Mouse (Mus musculus) adipocyte (in vitro differentiated cells): ENCODE results near the gene Slc10a1.
"Not testable (repeated sequence)": the region's sequence is repeated elsewhere in the genome, so short reads cannot be mapped to it uniquely, and the experiment has no call there.

ENCODE experiments used
- DNase-seq: peaks from one replicate; pipeline ENCODE4 v3.0.0-alpha.2; 2016; ENCODE audit warnings: low spot score

Slc10a1 gene

DNA sequence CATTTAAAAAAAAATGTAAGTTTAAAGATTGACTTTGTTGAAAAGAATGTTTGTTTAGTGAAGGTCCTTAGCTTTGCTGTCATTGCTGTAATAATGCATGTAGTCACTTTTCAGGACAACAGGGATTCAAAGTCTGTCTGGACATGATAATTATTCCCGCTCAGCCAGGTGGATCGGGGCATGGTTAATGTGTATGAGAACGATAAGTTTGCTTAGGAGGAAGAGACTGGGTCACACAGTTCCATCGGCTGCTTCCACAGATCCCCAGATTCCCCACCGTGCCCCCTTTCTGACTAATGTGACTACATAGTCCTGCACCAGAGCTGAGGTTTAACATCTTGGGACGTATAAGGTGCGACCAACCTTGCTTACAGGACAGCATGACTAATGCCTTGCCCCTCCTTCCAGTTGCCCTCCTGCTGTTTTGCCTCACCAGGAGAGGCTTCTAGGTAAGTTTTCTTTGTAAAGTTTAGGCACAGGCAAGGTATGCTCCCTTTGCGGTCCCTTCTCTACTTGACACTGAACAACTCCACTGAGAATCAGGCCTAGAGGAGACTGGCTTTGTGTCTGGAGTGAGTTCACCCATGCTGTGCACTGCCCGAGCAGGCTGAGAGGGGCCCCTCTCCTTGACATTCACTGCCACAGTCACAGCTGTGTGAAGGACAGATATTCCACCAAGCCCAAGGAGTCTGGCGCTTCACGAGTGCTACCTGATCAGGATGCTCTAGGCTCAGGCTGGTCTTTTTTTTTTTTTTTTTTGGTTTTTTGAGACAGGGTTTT, 2.3 kb downstream of the Slc10a1 start:
- no peak for DNase-seq

DNA sequence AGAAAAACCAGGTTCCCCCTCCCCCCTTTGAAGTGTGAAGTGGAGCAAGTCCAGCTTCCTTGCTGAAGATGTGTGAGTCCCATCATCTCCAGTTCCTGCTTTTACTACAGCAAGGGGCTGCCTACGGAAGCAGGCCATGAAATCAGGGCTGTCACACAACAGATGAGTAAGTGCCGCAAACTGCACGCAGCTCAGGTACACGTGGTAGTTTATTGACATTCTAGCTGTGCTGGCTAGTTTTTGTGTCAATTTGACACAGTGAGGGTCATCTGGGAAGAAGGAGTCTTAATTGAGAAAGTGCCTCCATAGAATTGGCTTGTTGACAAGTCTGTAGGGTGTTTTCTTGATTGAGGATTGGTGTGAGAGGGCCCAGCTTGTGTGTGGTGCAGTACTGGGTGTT, 5.9 kb downstream of the Slc10a1 start:
- no peak for DNase-seq

GRCm38 (mm10) chr12:80957961-80958360, 10.5 kb downstream of the Slc10a1 start:
- no peak for DNase-seq

- DNase-seq = no peak
Observed at GRCm38 (mm10) chr12:80956039-80956438, 12.5 kb downstream of the Slc10a1 start.

- DNase-seq = no peak
Observed at GRCm38 (mm10) chr12:80952526-80952925, 16.0 kb downstream of the Slc10a1 start.

DNA sequence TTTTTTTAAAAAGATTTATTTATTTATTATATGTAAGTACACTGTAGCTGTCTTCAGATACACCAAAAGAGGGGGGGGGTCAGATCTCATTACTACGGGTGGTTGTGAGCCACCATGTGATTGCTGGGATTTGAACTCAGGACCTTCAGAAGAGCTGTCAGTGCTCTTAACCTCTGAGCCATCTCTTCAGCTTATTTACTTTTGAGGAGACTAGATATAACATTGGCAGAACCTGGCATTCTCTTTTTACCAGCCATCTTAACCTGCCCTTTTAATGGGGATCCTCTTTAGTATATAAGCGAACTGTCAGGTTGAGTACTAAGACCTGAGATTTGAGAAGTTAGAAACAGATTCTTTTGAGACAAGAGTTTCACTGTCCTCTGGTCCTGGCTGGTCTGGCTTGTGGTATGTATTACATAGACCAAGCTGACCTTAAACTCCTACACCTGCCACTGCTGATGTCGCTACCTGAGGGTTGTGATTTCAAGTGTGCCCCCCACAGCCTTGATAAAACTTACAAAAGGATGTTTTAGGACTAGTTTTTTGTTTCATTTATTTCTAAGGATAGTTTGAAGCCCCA, 16.8 kb downstream of the Slc10a1 start:
- no peak for DNase-seq

DNA sequence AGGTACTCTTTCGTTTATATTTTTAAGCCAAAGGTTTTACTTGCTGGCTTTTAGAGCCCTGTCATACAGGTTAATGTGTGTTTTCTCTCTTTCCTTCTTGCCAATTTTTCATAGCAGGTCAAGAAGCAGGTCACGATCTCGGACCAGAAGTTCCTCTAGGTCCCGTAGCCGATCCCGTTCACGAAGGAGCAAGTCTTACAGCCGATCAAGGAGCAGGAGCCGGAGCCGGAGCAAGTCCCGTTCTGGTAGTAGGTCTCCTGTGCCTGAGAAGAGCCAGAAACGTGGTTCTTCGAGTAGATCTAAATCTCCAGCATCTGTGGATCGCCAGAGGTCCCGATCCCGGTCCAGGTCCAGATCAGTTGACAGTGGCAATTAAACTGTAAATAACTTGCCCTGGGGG, 18.9 kb downstream of the Slc10a1 start:
- DNase-seq = not testable (repeated sequence)

DNA sequence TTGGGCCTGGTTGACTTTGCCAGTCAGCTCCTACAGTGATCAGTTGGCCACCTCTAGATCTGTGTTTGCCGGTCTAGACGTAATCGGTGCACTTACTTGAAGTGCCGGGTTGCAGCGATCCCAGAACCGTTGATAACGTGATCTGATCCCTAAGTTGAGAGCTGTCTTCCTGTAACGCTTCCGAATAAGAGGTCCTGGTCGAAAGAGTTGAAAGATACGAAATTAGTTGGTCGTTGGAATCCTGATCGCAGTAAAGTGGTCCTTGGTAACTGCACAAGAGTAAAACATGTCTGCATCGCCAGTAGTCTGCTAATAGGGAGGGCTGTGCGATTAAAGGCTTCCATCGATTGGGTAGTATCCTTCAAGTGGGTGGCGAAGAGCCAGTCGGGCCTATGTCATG, 20.3 kb downstream of the Slc10a1 start:
- no peak for DNase-seq

- peak; percentile 92 for DNase-seq
Observed at GRCm38 (mm10) chr12:80945996-80946355, 22.5 kb downstream of the Slc10a1 start.

- peak; percentile 97 for DNase-seq
Observed at GRCm38 (mm10) chr12:80945334-80945995, 23.0 kb downstream of the Slc10a1 start, which contains the start of gene Srsf5. TSS of gene Srsf5 (plus strand) at chr12:80945504.

GRCm38 (mm10) chr12:80944963-80945333, 23.6 kb downstream of the Slc10a1 start:
- not testable (repeated sequence) for DNase-seq

- DNase-seq = peak; percentile 47
Observed at GRCm38 (mm10) chr12:80944204-80944603, 24.3 kb downstream of the Slc10a1 start.

GRCm38 (mm10) chr12:80943395-80943794, 25.1 kb downstream of the Slc10a1 start:
- no peak for DNase-seq

GRCm38 (mm10) chr12:80941886-80942285, 26.6 kb downstream of the Slc10a1 start:
- DNase-seq = no peak

DNA sequence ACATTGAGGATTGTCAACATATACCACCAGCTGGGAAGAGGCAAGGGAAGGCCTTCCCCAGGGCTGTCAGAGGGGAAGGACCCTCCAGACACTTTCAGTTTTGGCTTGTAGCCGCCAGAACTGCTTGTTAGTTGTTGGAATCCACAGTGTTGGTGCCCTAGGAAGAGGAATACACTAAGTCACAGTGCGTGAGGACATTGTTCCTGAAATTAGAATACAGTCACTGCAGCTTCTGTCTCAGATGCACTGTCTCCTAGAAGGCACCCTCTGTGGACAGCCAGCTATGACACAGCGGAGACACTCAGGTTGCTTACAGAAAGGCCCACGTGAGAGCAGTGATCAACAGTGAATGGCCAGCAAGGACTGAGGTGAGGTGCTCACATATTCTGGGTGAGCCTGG, 29.3 kb downstream of the Slc10a1 start:
- DNase-seq = no peak

- no peak for DNase-seq
Observed at GRCm38 (mm10) chr12:80938642-80939041, 29.9 kb downstream of the Slc10a1 start.

GRCm38 (mm10) chr12:80937331-80938029, 31.0 kb downstream of the Slc10a1 start:
- DNase-seq = no peak

- DNase-seq = no peak
Observed at GRCm38 (mm10) chr12:80936751-80937150, 31.8 kb downstream of the Slc10a1 start.

- no peak for DNase-seq
Observed at GRCm38 (mm10) chr12:80932865-80933264, 35.6 kb downstream of the Slc10a1 start.

DNA sequence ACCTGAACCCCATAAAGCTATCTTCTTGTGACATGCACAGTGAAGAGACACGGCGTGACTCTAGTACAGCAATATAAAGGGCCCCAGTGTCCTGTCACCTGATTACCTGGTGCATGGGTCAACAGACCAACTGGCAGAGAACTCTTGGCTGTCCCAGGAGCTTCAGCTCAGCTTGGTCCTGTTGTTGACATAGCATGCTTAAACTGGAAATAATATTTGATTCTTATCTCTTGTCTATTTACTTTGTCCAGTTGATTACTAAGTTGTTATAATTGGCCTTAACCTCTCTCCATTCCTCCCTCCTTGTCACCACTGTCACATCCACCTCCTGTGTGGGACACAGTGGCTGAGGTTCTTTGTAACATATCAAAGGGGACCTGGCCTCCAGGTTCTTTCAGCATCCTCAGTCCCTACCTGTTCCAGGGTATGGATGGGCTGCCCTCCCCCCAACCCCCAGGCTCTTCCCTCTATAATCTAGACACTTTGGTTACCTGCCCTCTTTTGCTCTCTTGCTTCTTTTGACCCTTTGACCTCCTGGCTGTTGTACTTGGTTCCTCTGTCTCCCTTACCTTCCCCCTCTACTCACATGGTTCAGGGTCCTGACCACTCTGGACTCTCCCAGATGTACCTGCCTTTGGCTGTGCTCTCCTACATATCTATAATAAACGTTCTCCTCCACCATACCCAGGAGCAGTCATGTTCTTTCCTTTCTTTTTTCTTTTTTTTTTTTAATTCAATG, 36.9 kb downstream of the Slc10a1 start:
- no peak for DNase-seq

DNA sequence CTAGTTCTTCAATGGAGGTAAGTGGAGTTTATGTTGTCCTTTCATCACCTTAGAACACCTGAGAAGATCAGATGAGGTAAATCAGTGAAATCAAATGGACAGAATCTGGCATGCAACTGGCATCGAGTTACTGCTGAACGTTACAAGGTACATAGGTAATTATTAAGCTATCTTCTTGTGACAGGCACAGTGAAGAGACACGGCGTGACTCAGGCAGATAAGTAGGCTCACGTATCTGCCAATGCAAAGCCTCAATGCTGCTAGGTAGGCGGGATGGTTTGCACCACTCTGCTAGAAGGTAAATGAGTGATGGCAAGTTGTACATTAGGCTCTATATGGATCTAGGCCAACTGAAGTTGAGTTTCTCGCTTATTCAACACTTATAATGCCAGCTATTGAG, 38.4 kb downstream of the Slc10a1 start:
- DNase-seq = no peak

GRCm38 (mm10) chr12:80928881-80929280, 39.6 kb downstream of the Slc10a1 start:
- no peak for DNase-seq
